Mouse (Mus musculus) lung, postnatal 0 days (tissue): ENCODE results near the gene Rad51b. TPM values are rescaled to one million over a fixed set of nuclear protein-coding genes. Genes with fewer than 3 reads are reported as not detected.
A peak's percentile ranks its signal among the peaks of the same experiment; 100 is the strongest.

ENCODE experiments used
- ATAC-seq: fragments of 200-750 bp; cut with Nextera tagmentation; 2 replicates; pipeline ENCODE4 v1.8.0; 2017; ENCODE audit warnings: moderate library complexity
- DNase-seq: peaks from one replicate; pipeline ENCODE4 v3.0.0-alpha.2; 2016; ENCODE audit warnings: low spot score
- H3K27ac ChIP-seq: fragments of 300-500 bp; sonication (generic); 2 replicates; pipeline ENCODE4 v1.5.1; 2014; ENCODE audit warnings: antibody characterized with exemption, mild to moderate bottlenecking, low read length, mixed read lengths
- H3K27me3 ChIP-seq: fragments of 300-500 bp; sonication (generic); replicated peaks from 2 replicates; pipeline ENCODE4 v1.6.1; 2014; ENCODE audit warnings: low read length, mixed read lengths; ENCODE audit not compliant: insufficient read depth
- H3K36me3 ChIP-seq: fragments of 300-500 bp; sonication (generic); 2 replicates; pipeline ENCODE4 v1.6.1; 2014; ENCODE audit warnings: low read length, mixed read lengths; ENCODE audit not compliant: insufficient read depth
- H3K4me1 ChIP-seq: fragments of 300-500 bp; sonication (generic); 2 replicates; pipeline ENCODE4 v1.6.1; 2014; ENCODE audit warnings: antibody characterized with exemption, low read depth, low read length, mixed read lengths; ENCODE audit not compliant: insufficient read depth
- H3K4me2 ChIP-seq: fragments of 300-500 bp; sonication (generic); replicated peaks from 2 replicates; pipeline ENCODE4 v1.6.1; 2014; ENCODE audit warnings: low read depth, mild to moderate bottlenecking, low read length, moderate library complexity, mixed read lengths
- H3K4me3 ChIP-seq: fragments of 300-500 bp; sonication (generic); 2 replicates; pipeline ENCODE4 v1.5.1; 2014; ENCODE audit warnings: low read depth, low read length
- H3K9ac ChIP-seq: fragments of 300-500 bp; sonication (generic); replicated peaks from 2 replicates; pipeline ENCODE4 v1.6.1; 2014; ENCODE audit warnings: low read depth, mild to moderate bottlenecking
- H3K9me3 ChIP-seq: fragments of 300-500 bp; sonication (generic); 2 replicates; pipeline ENCODE4 v1.6.1; 2016; ENCODE audit warnings: low read length, mixed read lengths
- CTCF ChIP-seq: IDR thresholded peaks from 2 replicates; pipeline ENCODE4 v1.5.1; 2016; ENCODE audit warnings: antibody characterized with exemption, mild to moderate bottlenecking
- EP300 ChIP-seq: IDR thresholded peaks from 2 replicates; pipeline ENCODE4 v1.6.1; 2016; ENCODE audit warnings: antibody characterized with exemption, mild to moderate bottlenecking, control low read depth
- WGBS: fragments of 180-500 bp; shearing (Covaris S2); extraction: QIAGEN DNeasy Blood & Tissue Kit; methylation state at CpG from one replicate; pipeline ENCODE4 v1.1.7; 2014; 5-methylcytosine and 5-hydroxymethylcytosine counted together
- polyA plus RNA-seq: library from polyadenylated mRNA; unstranded; fragments of >200 nt; fragmentation: Nextera tagmentation; extraction: Ambion mirVana; gene quantifications from 2 replicates; pipeline ENCODE4 v1.2.1, GENCODE M21; 2015

Gene Rad51b
- polyA plus RNA-seq, 1 experiment from 2014 or later, result 1.3 TPM

GRCm38 (mm10) chr12:79689299-79689698 is 392.2 kb downstream of the Rad51b start:
- Histone ChIP-seq H3K4me2 (no peak overlapping the region), H3K9me3 (no peaks in the 10 kb centered on the region), H3K9ac (no peak overlapping the region), H3K4me1 (0 out of 2 replicates have a peak, but pooled peaks cover 5% of the 10 kb centered on the region), H3K27ac (no peak overlapping the region), H3K27me3 (no peaks in the 10 kb centered on the region), H3K36me3 (no peaks in the 10 kb centered on the region), H3K4me3 (no peak overlapping the region)
- ATAC-seq (no peak), DNase-seq (no peak)
- WGBS, result 76% methylated on average over 8 of the region's 8 CpGs
- no peak for TF ChIP-seq EP300
- TF ChIP-seq CTCF, result no peak

DNA sequence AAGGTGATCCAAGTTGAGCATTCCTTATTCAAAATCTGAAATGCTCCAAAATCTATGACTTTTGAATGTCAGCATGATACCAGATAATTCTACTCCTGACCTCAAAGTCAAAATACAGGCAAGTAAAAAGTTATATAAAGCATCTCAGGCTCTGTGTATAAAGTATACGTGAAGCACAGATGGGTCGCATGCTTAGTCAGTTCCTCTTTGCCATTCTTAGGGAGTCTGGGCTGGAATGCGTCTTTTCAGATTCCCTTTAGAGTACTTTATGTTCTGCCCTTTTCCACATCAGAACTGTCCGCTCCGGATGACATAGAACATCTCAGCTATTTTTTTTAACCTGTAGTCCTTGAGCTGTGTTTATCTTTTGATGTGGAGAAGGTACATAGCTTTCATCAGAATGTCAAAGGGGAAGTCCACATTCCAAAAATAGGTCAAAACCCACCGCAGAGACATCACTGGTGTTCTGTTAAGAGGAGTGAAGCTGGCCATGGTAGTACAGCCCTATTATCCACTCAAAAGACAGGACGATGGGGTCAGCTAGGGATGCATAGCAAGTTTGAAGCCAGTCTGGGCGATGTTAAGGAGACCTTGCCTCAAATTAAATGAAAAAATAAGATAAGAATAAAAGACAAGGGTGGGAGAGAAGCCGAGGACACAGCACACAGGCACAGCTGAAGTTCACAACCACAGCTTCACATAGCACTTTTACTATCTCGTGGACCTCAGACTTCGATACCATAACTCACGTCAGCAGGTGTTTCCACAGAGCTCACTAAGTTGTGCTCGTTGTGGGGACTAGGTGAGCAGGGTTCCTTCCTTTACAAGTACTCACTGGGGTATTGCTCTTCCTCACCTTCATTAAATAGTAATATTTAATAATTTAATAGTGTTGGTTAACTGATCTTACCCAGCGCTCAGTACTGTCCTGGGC is 395.1 kb downstream of the Rad51b start:
- Histone ChIP-seq H3K27me3 (no peaks in the 10 kb centered on the region), H3K4me3 (no peak overlapping the region), H3K4me2 (no peak overlapping the region), H3K36me3 (no peaks in the 10 kb centered on the region), H3K4me1 (0 out of 2 replicates have a peak, but pooled peaks cover 4% of the 10 kb centered on the region), H3K9ac (no peak overlapping the region), H3K9me3 (no peaks in the 10 kb centered on the region), H3K27ac (no peak overlapping the region)
- 66% methylated on average over 14 of the region's 14 CpGs for WGBS
- ATAC-seq, result no peak
- no peak for DNase-seq
- TF ChIP-seq EP300 (peak; percentile 35; the same call in 1 of the 2 replicates), CTCF (no peak)

- Histone ChIP-seq H3K4me1 (no peaks in the 10 kb centered on the region), H3K4me2 (no peak overlapping the region), H3K27me3 (no peaks in the 10 kb centered on the region), H3K9ac (no peak overlapping the region), H3K9me3 (no peaks in the 10 kb centered on the region), H3K36me3 (no peaks in the 10 kb centered on the region), H3K4me3 (no peak overlapping the region), H3K27ac (no peak overlapping the region)
- no peak for ATAC-seq
- TF ChIP-seq CTCF (no peak), EP300 (no peak)
- WGBS, result 77% methylated on average over 3 of the region's 3 CpGs
- no peak for DNase-seq
Observed at GRCm38 (mm10) chr12:79695832-79696434, 398.9 kb downstream of the Rad51b start.

DNA sequence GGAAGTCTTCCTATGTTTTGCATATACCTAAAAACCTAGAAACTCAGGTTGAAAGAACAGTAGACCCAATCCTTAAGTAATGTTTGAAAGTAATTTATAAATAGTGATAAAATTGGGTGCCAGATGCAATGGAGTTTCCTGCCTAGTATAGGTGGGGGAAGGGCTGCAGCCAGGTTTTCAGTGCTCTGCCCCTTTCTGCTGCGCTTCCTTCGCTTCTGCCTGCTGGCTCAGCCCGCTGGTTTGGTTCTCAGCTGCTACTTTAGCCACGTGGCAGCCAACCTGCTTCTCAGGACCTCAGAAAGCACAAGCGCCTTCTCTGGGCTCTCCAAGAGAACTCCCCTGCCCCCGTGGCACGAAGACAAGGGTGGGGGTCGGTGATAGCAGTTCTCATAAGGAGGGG is 406.5 kb downstream of the Rad51b start:
- DNase-seq, result no peak
- WGBS, result 46% methylated on average over 8 of the region's 8 CpGs
- Histone ChIP-seq H3K4me2 (no peak overlapping the region), H3K9me3 (no peaks in the 10 kb centered on the region), H3K36me3 (no peaks in the 10 kb centered on the region), H3K4me1 (0 out of 2 replicates have a peak, but pooled peaks cover 2% of the 10 kb centered on the region), H3K27ac (no peak overlapping the region), H3K9ac (no peak overlapping the region), H3K27me3 (no peaks in the 10 kb centered on the region), H3K4me3 (no peak overlapping the region)
- TF ChIP-seq CTCF, result no peak
- no peak for TF ChIP-seq EP300
- ATAC-seq, result no peak

DNA sequence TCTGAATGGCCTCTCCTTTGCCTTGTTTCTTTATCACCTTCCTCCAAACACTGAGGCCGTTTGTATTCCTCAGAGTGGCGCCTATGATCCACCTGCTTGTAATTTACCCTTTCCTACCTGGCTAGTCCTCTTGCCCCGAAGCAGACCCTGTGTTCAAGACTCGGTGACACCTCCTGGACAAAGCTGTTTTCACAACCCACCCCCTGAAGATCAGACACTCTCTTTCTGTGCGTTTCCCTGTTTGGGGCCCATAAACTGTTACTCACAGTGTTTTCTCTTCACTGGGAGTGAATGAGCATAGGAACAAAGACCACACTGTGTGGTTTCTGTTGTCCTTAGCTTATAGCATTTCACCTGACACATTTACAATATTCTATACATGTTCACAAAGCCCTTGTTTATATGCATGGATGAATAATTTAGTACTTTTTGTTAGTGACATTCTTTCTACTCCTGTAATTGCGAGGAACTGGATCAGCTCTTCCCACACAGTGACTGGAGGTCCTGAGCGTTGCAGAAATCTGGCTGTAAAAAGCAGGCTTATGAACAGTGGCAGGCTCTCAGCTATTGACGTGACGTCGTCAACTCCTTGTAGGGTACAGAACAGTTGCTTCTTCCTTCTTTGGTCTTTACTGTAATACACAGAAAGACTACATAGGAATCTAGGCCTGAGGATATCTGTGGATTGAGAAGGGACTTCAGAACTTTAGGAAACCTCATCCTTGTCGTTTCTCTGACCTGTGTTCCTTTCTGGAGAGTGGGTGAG is 408.6 kb downstream of the Rad51b start:
- Histone ChIP-seq H3K4me1 (0 out of 2 replicates have a peak, but pooled peaks cover 6% of the 10 kb centered on the region), H3K9me3 (no peaks in the 10 kb centered on the region), H3K27ac (no peak overlapping the region), H3K9ac (no peak overlapping the region), H3K27me3 (no peaks in the 10 kb centered on the region), H3K4me3 (no peak overlapping the region), H3K36me3 (no peaks in the 10 kb centered on the region), H3K4me2 (no peak overlapping the region)
- 59% methylated on average over 11 of the region's 11 CpGs for WGBS
- no peak; the same call in 1 of the 2 replicates for ATAC-seq
- TF ChIP-seq EP300, result no peak
- no peak for TF ChIP-seq CTCF
- no peak for DNase-seq
